Mouse (Mus musculus): Measurements from ENCODE around the gene Kif19a. TPM values are rescaled to one million over a fixed set of nuclear protein-coding genes. Genes with fewer than 3 reads are reported as not detected.

Gene Kif19a
- total RNA-seq, 2 experiments from 2014 or later, result 2.7 to 2.9 TPM

Other genes with a start within 250 kb of the Kif19a start
- 1,000 to 10,000 TPM; 1,144 to 1,233 TPM for gene Rpl38, start 96.9 kb upstream of the Kif19a start, total RNA-seq (2021)
- gene Ttyh2, start 90.0 kb upstream of the Kif19a start, total RNA-seq (2021), result 10 to 100 TPM; 19.9 to 21.4 TPM
- gene Dnaic2, start 38.0 kb upstream of the Kif19a start, total RNA-seq (2021), result 1 to 10 TPM; 1.5 to 1.8 TPM
- gene Btbd17, start 30.6 kb downstream of the Kif19a start, total RNA-seq (2021), result 10 to 100 TPM; 12.5 to 14.7 TPM
- not detected for gene Gpr142, start 33.5 kb downstream of the Kif19a start, total RNA-seq (2021)
- gene Gprc5c, start 85.8 kb downstream of the Kif19a start, total RNA-seq (2021), result 1 to 10 TPM; 4.9 to 5.6 TPM
- gene Cd300a, start 124.7 kb downstream of the Kif19a start, total RNA-seq (2021), result under 1 TPM; 0.44 to 0.54 TPM
- not detected for gene Cd300lb, start 169.0 kb downstream of the Kif19a start, total RNA-seq (2021)
- not detected for gene Cd300c, start 203.8 kb downstream of the Kif19a start, total RNA-seq (2021)
- under 1 TPM; 0.12 to 0.14 TPM for gene Cd300ld, start 224.5 kb downstream of the Kif19a start, total RNA-seq (2021)
- 1 to 10 TPM in 1 of 2 experiments, under 1 TPM in 1; 0.70 to 1.3 TPM for gene Cd300c2, start 236.5 kb downstream of the Kif19a start, total RNA-seq (2021)

Data from left cerebral cortex, postnatal 4 days (tissue).